Mouse (Mus musculus) layer of hippocampus, postnatal 10 days (tissue): ENCODE results near the gene Osbpl10. TPM values are rescaled to one million over a fixed set of nuclear protein-coding genes. Genes with fewer than 3 reads are reported as not detected.

Source experiments
- DNase-seq, 2 experiments: peaks; one replicate each; pipeline ENCODE4 v3.0.0; 2021; ENCODE audit warnings: low spot score in 2 of 2
- total RNA-seq, 2 experiments: library from RNA; stranded (reverse); gene quantifications; 2 replicates each; pipeline ENCODE4 v1.2.3; 2021

Osbpl10 gene
- total RNA-seq, 2 experiments from 2014 or later = 29.3 to 31.8 TPM

DNA sequence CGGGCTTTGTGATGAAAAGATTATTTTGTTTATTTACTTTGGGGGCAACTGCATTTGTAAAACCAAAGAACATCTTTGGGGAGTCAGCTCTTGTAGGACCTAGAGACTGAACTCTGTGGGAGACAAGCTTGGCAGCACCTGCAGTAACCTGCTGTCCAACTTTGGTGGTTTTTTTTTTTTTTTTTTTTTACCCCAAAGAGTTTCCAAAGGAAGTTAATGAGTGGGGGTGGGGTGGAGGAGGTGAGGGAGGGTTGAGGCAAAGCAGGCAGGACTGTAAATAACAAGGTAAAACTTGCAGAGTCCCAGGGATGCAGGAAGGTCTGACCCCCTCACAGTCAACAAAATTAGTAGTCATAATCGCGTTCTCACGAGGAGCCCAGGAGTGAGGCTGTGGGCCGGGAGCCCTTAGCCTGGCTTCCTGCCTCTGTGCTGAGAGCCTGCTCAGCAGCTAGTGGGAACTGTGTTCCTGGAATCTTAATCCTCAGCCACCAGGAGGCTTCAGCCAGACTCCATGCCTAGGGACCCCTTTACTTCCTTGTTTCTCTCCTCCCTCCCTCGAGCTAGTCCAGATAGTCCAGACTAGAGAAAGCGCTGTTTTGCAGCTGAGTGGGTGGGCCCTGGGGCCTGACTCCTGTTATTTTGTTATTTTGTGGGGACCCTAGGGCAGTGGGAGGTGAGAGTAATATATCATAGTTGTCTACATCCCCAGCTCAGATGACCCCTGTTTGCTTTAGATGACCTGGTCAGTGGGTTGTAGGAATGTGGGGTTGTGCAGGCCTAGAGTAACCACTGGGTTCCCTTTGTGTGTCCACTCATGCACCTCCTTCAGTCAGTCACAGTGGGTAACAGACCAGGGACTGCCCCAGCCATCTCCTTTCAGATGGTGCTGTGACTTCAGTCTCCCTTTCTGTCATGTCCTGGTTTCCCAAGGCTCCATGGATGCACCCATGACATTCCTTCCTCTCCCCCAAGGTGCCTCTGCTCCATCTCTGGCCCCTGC is 236.5 kb downstream of the Osbpl10 start:
- DNase-seq = no peak

- no peak for DNase-seq
These were observed 237.7 kb downstream of the Osbpl10 start for GRCm38 (mm10) chr9:115215830-115216701.

DNA sequence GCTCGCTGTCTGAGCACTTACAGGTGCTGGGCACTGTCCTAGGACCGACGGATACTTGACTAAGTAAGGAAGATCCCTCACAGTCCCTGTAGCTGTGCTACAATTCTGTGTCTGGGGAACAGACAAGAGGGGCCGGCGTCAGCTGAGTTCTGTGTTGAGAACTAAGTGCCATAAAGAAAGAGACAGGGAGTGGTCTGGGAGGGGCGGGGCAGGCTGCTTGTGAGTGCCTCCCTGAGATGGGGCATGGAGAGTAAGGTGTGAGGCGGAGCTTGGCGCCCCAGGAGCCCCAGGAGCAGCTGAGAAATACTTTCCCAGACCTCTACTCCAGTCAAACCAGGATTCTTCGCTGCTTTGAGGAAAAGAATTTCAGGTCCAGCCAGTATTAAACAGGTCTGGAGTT is 239.6 kb downstream of the Osbpl10 start:
- no peak for DNase-seq

- DNase-seq = no peak
These were observed 242.1 kb downstream of the Osbpl10 start for GRCm38 (mm10) chr9:115220466-115220865.

GRCm38 (mm10) chr9:115221265-115221664 is 242.9 kb downstream of the Osbpl10 start:
- DNase-seq = no peak

GRCm38 (mm10) chr9:115224744-115225354 is 246.5 kb downstream of the Osbpl10 start:
- no peak for DNase-seq

GRCm38 (mm10) chr9:115229145-115229544 is 250.8 kb downstream of the Osbpl10 start:
- DNase-seq = no peak

DNA sequence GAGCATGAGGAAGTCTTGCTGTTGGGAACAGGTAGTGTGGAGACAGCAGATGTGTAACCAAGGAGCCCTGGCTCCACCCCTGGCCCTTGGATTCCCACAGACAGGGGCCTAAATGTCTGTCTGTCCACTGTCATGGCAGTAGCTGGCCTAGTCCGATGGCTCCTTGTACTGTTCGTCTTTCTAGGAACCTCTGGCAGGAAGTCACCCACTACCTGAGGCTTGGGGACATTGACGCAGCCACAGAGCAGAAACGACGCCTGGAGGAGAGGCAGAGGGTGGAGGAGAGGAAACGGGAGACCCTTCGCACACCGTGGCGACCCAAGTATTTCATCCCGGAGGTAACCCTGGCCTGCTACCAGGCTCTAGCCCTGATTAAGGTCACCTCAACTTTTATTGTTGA is 251.3 kb downstream of the Osbpl10 start:
- DNase-seq = no peak

- no peak for DNase-seq
These were observed 251.8 kb downstream of the Osbpl10 start for GRCm38 (mm10) chr9:115230141-115230540.

- DNase-seq = no peak
These were observed 253.1 kb downstream of the Osbpl10 start for GRCm38 (mm10) chr9:115231476-115231875.

- DNase-seq = no peak
These were observed 255.4 kb downstream of the Osbpl10 start for GRCm38 (mm10) chr9:115233721-115234120.

DNA sequence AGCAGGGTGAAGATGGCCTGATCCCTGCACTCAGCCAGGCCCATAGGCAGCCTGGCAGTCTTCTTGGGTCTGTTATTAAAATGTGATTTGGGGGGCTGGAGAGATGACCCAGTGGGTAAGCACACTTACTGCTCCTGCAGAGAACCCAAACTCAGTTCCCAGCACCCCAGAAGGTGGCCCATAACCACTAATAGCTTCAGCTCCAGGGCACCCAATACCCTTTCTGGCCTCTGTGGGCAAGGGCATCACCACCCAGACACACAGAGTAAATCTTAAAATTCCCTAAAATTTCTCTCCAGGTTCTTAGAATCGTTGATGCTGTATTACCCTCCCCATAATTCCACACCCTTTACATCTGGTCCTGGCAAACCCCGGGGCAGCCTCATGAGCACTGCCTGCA is 256.2 kb downstream of the Osbpl10 start:
- no peak for DNase-seq

DNA sequence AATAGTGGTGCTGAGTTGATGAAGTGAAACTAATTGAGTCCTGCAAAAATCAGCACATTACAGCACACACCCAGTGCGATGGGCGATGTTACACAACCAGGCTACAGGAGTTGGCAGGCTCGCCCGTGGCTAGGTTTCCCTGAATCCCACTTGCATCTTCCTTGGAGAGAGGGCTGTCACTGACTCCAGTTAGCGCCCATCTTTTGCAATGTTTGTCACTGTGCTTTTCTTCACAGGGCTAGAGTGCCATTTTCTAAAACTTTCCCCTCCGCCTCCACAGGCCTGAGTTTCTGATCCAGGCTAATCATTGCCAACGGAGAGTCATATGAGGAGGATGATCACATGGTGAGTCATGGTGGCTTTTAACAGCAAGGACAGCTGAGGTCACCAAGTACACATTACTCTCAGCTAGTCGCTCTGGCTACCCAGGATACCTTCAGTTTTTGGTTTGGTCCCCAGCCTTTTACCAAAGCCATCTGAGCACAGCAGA is 258.0 kb downstream of the Osbpl10 start:
- DNase-seq = no peak

- no peak for DNase-seq
These were observed 259.6 kb downstream of the Osbpl10 start for GRCm38 (mm10) chr9:115237943-115238342.

- DNase-seq = no peak
These were observed 261.5 kb downstream of the Osbpl10 start for GRCm38 (mm10) chr9:115239861-115240260.

- no peak for DNase-seq
These were observed 265.3 kb downstream of the Osbpl10 start for GRCm38 (mm10) chr9:115243630-115244029.

GRCm38 (mm10) chr9:115245092-115245491 is 266.7 kb downstream of the Osbpl10 start:
- no peak for DNase-seq

DNA sequence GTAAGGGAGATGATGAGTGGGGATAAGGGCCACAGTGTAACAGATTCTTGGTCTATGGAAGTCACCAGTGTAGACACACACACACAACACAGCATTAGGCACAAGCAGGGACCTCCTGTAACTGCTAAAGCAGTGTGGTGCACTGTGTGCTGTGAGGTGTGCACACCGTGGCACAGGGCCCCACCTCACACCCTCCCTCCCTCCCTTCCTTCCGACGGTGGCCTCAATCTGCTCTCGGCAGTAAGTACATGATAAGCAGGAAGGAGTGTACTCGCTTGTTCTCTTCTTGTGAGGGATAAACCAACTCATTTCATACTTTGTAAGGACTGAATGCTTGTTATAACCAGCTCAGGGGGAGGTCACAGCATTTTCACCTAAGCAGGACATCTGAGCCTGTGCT is 270.8 kb downstream of the Osbpl10 start:
- no peak for DNase-seq

- DNase-seq = no peak
These were observed 279.4 kb downstream of the Osbpl10 start for GRCm38 (mm10) chr9:115257733-115258286.

- DNase-seq = no peak
These were observed 281.5 kb downstream of the Osbpl10 start for GRCm38 (mm10) chr9:115259866-115260265.

DNA sequence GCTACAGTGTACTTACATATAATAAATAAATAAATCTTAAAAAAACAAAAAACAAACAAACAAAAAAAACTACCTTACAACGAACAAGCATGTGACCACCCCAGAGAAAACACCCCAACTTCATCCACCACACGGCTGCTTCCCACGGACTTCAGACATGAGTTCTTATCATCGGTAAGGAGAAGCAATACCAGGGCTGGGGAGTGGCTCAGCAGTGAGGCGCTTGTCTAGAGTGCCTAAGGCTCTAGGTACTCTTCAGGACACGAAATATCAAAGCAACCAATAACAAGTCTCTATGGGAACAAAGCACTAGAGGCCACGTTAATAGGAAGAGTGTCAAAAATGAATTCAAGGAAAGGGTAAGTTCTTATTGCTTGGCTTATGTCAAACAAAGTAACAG is 282.1 kb downstream of the Osbpl10 start:
- no peak for DNase-seq
